Mouse (Mus musculus) olfactory bulb, adult 2 months (tissue): ENCODE data around the gene Eef1a1.

Source experiments
- CTCF ChIP-seq: fragments of 200-500 bp; IDR thresholded peaks from 2 replicates; pipeline ENCODE4 v1.5.1; 2012; ENCODE audit warnings: low read depth, mild to moderate bottlenecking, low read length, moderate library complexity; ENCODE audit not compliant: insufficient read depth
- POLR2A ChIP-seq: fragments of 200-500 bp; IDR thresholded peaks from 2 replicates; pipeline ENCODE4 v1.6.1; 2012; ENCODE audit warnings: mild to moderate bottlenecking, low read depth, low read length, moderate library complexity; ENCODE audit not compliant: insufficient read depth

DNA sequence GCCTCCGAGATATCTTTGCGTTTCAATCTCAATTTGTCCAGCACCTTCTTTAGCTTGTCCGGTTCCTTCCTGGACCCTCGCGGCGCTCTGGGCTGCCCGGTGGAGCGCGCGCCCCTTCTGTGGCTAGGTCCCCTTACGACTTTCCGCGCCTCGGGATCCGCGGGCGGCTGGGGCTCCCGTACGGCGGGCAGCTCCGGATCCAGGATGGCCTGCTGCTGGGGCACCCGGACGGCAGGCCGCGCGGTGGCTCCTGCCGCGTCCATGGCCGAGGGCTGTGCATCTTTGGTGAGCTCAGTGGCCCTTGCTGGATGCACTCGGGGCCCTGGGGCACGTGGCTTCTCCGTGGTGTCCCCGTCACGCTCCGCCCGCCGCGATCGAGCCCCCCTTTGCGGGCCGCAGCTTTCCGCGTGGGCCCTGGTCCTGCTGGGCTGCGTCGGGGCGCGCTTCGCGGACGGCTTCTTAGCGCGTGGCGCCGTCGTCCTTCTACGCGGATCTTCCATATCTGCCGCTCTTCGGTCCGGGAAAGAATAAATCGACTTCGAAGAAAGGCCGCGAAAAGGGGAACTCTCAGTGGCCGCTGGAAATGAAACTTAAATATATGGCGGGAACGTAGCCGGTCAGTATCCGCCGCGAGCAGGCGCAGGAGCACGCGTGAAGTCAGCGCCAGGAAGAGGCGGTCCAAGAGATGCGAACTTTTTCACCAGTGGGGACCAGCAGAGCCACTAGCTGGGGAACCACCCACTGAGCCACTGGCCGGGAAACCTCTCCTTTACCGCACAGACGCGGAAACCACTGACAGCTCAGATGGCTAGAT is 46.2 kb downstream of the Eef1a1 start, which contains the start of gene Cgas:
- TF ChIP-seq CTCF (no peak), POLR2A (no peak)
